Mouse (Mus musculus) adipocyte (in vitro differentiated cells): Measurements from ENCODE around the gene Tenm2.

Source experiments
- DNase-seq: peaks from one replicate; pipeline ENCODE4 v3.0.0-alpha.2; 2016; ENCODE audit warnings: low spot score

Gene Tenm2

GRCm38 (mm10) chr11:36123275-36123674 is 1112.5 kb downstream of the Tenm2 start:
- DNase-seq = no peak

GRCm38 (mm10) chr11:36121410-36121929 is 1114.3 kb downstream of the Tenm2 start:
- DNase-seq = no peak

- no peak for DNase-seq
These were observed 1115.0 kb downstream of the Tenm2 start for GRCm38 (mm10) chr11:36120591-36121409.

GRCm38 (mm10) chr11:36113326-36113725 is 1122.4 kb downstream of the Tenm2 start:
- DNase-seq = no peak

GRCm38 (mm10) chr11:36108970-36109731 is 1126.6 kb downstream of the Tenm2 start:
- DNase-seq = no peak

GRCm38 (mm10) chr11:36107840-36108239 is 1127.9 kb downstream of the Tenm2 start:
- no peak for DNase-seq

GRCm38 (mm10) chr11:36106639-36107038 is 1129.1 kb downstream of the Tenm2 start:
- no peak for DNase-seq

GRCm38 (mm10) chr11:36103556-36103955 is 1132.2 kb downstream of the Tenm2 start:
- DNase-seq = no peak

GRCm38 (mm10) chr11:36096219-36096618 is 1139.5 kb downstream of the Tenm2 start:
- DNase-seq = no peak

GRCm38 (mm10) chr11:36090210-36090609 is 1145.6 kb downstream of the Tenm2 start:
- peak; percentile 15 for DNase-seq

- no peak for DNase-seq
These were observed 1154.2 kb downstream of the Tenm2 start for GRCm38 (mm10) chr11:36081399-36082053.

GRCm38 (mm10) chr11:36080766-36081165 is 1155.0 kb downstream of the Tenm2 start:
- DNase-seq = no peak

- DNase-seq = no peak
These were observed 1157.4 kb downstream of the Tenm2 start for GRCm38 (mm10) chr11:36078391-36078790.

- DNase-seq = no peak
These were observed 1161.7 kb downstream of the Tenm2 start for GRCm38 (mm10) chr11:36074015-36074567.

- DNase-seq = no peak
These were observed 1162.5 kb downstream of the Tenm2 start for GRCm38 (mm10) chr11:36073074-36073818.

- no peak for DNase-seq
These were observed 1163.1 kb downstream of the Tenm2 start for GRCm38 (mm10) chr11:36072646-36073045.

- DNase-seq = no peak
These were observed 1163.7 kb downstream of the Tenm2 start for GRCm38 (mm10) chr11:36072038-36072437.

GRCm38 (mm10) chr11:36059325-36059843 is 1176.4 kb downstream of the Tenm2 start:
- DNase-seq = no peak

GRCm38 (mm10) chr11:36056525-36056924 is 1179.2 kb downstream of the Tenm2 start:
- no peak for DNase-seq

- no peak for DNase-seq
These were observed 1181.4 kb downstream of the Tenm2 start for GRCm38 (mm10) chr11:36054323-36054722.

GRCm38 (mm10) chr11:36053457-36053856 is 1182.3 kb downstream of the Tenm2 start:
- no peak for DNase-seq
